Mouse (Mus musculus) frontal cortex, postnatal 10 days (tissue): Measurements from ENCODE around the gene Alg6.
A peak's percentile ranks its signal among the peaks of the same experiment; 100 is the strongest.

ENCODE experiments used
- DNase-seq, 2 experiments: peaks; one replicate each; pipeline ENCODE4 v3.0.0; 2022; ENCODE audit warnings: low spot score in 2 of 2, mixed read lengths in 1 of 2

The Alg6 gene

GRCm38 (mm10) chr4:99714904-99715782 lies at the start of gene Alg6:
Gene Alg6, plus strand, starts transcription at chr4:99715664.
- DNase-seq, result peak; percentile 85 to 94

GRCm38 (mm10) chr4:99670203-99670851 lies 45.1 kb upstream of the Alg6 start:
- no peak for DNase-seq

GRCm38 (mm10) chr4:99675191-99675590 lies 40.3 kb upstream of the Alg6 start:
- DNase-seq, result no peak

- DNase-seq, result no peak
These were observed 31.5 kb upstream of the Alg6 start for GRCm38 (mm10) chr4:99683941-99684340.

- DNase-seq, result no peak
These were observed 29.2 kb upstream of the Alg6 start for GRCm38 (mm10) chr4:99686308-99686707.

GRCm38 (mm10) chr4:99712583-99713183 lies 2.8 kb upstream of the Alg6 start:
- no peak for DNase-seq

- no peak for DNase-seq
These were observed 1.5 kb upstream of the Alg6 start for GRCm38 (mm10) chr4:99713971-99714370.

- no peak for DNase-seq
These were observed 436 bp downstream of the Alg6 start for GRCm38 (mm10) chr4:99715783-99716416.

GRCm38 (mm10) chr4:99717905-99718304 lies 2.4 kb downstream of the Alg6 start:
- no peak for DNase-seq

GRCm38 (mm10) chr4:99724331-99724730 lies 8.9 kb downstream of the Alg6 start:
- no peak for DNase-seq

- no peak for DNase-seq
These were observed 10.5 kb downstream of the Alg6 start for GRCm38 (mm10) chr4:99725914-99726451.

GRCm38 (mm10) chr4:99739836-99740235 lies 24.4 kb downstream of the Alg6 start:
- DNase-seq, result no peak

- no peak for DNase-seq
These were observed 37.0 kb downstream of the Alg6 start for GRCm38 (mm10) chr4:99752426-99752825.

GRCm38 (mm10) chr4:99766303-99766702 lies 50.8 kb downstream of the Alg6 start:
- DNase-seq, result no peak

GRCm38 (mm10) chr4:99766753-99767152 lies 51.3 kb downstream of the Alg6 start:
- no peak for DNase-seq

- DNase-seq, result no peak
These were observed 55.1 kb downstream of the Alg6 start for GRCm38 (mm10) chr4:99770555-99770954.

GRCm38 (mm10) chr4:99773041-99773440 lies 57.6 kb downstream of the Alg6 start:
- no peak for DNase-seq

GRCm38 (mm10) chr4:99792365-99792764 lies 76.9 kb downstream of the Alg6 start:
- DNase-seq, result no peak
